Mouse (Mus musculus): ENCODE results near the gene Cbfa2t3. TPM values are rescaled to one million over a fixed set of nuclear protein-coding genes. Genes with fewer than 3 reads are reported as not detected.

Cbfa2t3 gene
- polyA plus RNA-seq, 1 experiment: not detected

DNA sequence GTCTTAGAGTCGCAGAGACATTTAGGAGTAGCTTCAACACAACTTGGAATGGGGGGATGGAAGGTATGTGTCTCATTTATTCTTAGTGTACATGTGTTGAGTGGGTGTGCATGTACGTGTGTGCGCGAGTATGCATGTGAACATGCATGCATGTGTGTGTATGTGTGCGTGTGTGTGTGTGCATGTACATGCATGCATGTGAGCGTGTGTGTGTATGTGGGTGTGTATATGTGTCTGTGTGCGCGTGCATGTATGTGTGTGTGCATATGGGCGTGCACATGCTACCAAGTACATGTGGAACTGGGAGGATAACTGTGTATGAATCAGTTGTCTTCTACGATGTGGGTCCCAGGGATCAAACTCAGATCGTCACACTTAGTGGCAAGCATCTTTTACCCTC lies 37.7 kb upstream of the Cbfa2t3 start:
- peaks cover 57% of the 10 kb centered on the region for H3K4me1 ChIP-seq (ENCODE audit: control insufficient read depth, insufficient read depth, low read length)
- no peak overlapping the region for H3K27ac ChIP-seq (ENCODE audit: insufficient read depth, low read depth, low read length)
- no peak overlapping the region for H3K4me3 ChIP-seq (ENCODE audit: insufficient read depth, low read depth, low read length)

DNA sequence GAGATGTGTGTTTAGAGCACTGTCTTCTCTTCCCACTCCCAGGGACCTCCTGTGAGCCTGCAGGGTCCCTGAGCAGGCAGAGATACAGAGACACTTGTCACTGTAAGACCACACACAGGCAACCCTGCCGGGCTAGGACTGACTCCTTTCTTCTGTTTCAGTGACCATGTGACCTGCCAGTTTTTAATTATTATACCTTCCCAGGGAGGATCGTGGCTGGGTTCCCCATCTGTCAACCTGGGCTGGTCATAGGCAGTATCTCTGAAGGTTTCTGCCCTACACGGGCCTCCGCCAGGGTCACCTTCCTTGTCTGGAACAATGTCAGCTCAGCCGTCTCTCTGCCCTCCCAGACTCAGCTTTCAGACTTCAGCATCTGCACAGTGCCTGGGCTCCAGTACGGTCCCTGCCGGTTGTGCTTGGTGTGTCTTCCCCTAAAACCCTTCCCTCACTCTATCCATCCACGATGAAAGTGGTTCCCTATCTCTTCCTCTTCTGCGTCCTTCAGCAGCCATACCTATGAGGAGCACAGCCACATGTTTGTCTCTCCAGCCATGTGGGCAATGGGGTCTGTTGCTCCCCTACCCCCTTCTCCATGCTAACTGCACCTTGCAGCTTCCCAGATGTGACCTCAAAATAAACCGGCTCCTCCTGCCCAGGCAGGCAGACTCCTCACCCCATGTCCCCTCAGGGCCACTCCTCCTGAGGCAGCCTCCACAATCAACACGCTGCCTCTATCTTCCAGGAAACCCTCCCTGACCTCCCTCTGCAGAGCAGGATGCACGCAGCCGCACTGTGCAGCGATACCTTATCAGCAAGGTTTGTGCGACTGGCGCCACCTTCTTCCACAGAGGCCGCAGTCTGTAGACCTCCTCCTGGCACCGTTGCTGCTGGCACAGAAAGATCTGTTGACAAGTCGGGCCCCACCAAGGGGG lies 36.9 kb upstream of the Cbfa2t3 start:
- peaks cover 54% of the 10 kb centered on the region for H3K4me1 ChIP-seq (ENCODE audit: control insufficient read depth, insufficient read depth, low read length)
- no peak overlapping the region for H3K27ac ChIP-seq (ENCODE audit: insufficient read depth, low read depth, low read length)
- H3K4me3 ChIP-seq (ENCODE audit: insufficient read depth, low read depth, low read length): no peak overlapping the region
- 51% methylated on average over 19 of the region's 19 CpGs for WGBS
- no peak for TF ChIP-seq POLR2A (IDR thresholded peaks at IDR 0.05; ENCODE audit: insufficient read depth, low read depth, low read length)
- TF ChIP-seq CTCF (IDR thresholded peaks at IDR 0.05; ENCODE audit: insufficient read depth, low read depth, low read length): no peak

More for the DNA sequence above, 37.7 kb upstream of the Cbfa2t3 start:
- 88% methylated on average over 11 of the region's 11 CpGs for WGBS
- TF ChIP-seq POLR2A (IDR thresholded peaks at IDR 0.05; ENCODE audit: insufficient read depth, low read depth, low read length): no peak
- no peak for TF ChIP-seq CTCF (IDR thresholded peaks at IDR 0.05; ENCODE audit: insufficient read depth, low read depth, low read length)

DNA sequence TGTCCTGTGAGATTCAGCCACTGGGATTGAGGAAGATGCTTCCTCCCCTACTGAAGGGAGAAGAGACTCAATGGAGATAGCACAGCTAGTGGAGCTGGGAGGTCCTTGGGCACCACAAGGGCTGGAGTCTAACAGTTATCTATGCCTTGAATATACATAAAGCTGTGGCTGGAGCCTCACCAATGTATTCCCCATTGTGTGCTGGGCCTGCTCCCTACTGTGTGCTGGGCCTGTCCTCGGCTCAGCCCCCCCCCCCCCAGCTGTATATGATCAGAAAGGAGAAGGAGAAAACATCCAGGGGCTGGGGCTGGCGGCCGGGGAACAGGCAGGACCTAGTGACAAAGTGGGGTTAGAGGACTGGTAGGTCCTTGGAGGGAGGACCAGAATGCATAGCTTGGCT lies 36.2 kb upstream of the Cbfa2t3 start:
- 71% methylated on average over 3 of the region's 3 CpGs for WGBS
- Histone ChIP-seq H3K4me3 (ENCODE audit: insufficient read depth, low read depth, low read length) (no peak overlapping the region), H3K27ac (ENCODE audit: insufficient read depth, low read depth, low read length) (no peak overlapping the region), H3K4me1 (ENCODE audit: control insufficient read depth, insufficient read depth, low read length) (peaks cover 48% of the 10 kb centered on the region)
- TF ChIP-seq POLR2A (IDR thresholded peaks at IDR 0.05; ENCODE audit: insufficient read depth, low read depth, low read length): no peak
- no peak for TF ChIP-seq CTCF (IDR thresholded peaks at IDR 0.05; ENCODE audit: insufficient read depth, low read depth, low read length)

DNA sequence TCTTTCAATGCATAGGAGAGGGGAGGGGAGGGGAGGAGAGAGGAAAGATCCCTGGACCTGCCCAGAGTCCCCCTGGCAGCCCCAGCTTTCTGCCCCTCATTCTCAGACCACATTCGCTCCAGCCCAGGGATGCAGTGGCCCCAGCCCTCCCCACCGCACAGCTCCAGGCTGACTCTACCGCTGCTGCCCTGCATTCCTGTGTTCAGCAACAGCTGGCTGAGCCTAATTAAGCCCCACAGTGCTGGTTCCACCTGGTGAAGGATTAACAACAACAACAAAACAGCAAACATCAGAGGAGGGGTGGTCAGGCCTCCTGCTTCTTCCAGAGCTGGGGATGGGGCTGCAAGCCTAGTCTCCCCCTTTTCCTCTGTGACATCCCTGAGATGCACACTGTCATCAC lies 29.7 kb upstream of the Cbfa2t3 start:
- Histone ChIP-seq H3K4me3 (ENCODE audit: insufficient read depth, low read depth, low read length) (no peak overlapping the region), H3K4me1 (ENCODE audit: control insufficient read depth, insufficient read depth, low read length) (peaks cover 17% of the 10 kb centered on the region), H3K27ac (ENCODE audit: insufficient read depth, low read depth, low read length) (no peak overlapping the region)
- WGBS: 53% methylated on average over 3 of the region's 3 CpGs
- TF ChIP-seq CTCF (IDR thresholded peaks at IDR 0.05; ENCODE audit: insufficient read depth, low read depth, low read length) (no peak), POLR2A (IDR thresholded peaks at IDR 0.05; ENCODE audit: insufficient read depth, low read depth, low read length) (no peak)

DNA sequence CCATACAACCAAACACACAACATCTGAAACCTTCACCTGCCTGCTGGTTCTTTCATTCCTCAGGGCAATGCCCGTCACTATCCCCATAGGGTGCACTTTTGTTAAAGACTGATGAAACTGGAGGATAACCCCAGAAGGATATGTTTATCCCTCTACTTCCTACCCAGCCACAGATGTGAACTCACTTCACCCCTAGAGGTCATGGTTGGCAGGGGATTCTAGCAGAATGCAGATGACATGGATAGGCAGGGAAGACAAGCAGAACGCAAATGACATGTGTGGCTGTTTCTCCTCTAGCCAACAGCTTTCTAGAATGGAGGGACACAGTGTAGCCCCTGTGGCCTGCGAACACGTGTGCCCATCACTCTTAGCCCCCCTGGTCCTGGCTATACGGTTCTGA lies 28.5 kb upstream of the Cbfa2t3 start:
- Histone ChIP-seq H3K4me3 (ENCODE audit: insufficient read depth, low read depth, low read length) (no peak overlapping the region), H3K4me1 (ENCODE audit: control insufficient read depth, insufficient read depth, low read length) (peaks cover 20% of the 10 kb centered on the region), H3K27ac (ENCODE audit: insufficient read depth, low read depth, low read length) (no peak overlapping the region)
- 69% methylated on average over 5 of the region's 5 CpGs for WGBS
- no peak for TF ChIP-seq POLR2A (IDR thresholded peaks at IDR 0.05; ENCODE audit: insufficient read depth, low read depth, low read length)
- TF ChIP-seq CTCF (IDR thresholded peaks at IDR 0.05; ENCODE audit: insufficient read depth, low read depth, low read length): no peak

DNA sequence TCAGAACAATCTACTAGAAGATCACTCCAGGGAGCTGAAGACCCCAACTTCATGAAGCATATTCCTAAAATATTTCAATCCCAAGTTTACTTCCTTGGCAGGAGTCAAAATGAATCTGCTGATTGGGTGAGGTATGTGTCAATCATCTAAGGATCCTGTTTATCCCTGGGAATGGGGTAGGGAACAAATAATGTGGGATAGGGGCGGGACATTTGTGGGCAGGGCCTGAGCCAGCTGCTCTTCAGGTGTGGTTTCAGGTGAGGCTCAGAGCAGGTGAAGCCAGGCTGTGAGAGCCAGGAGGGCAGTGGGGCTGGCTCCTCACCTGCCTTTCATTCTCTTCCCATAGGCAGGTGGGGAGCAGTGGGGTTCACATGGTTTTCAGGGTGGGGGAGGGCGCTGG lies 27.9 kb upstream of the Cbfa2t3 start:
- WGBS: 67% methylated on average over 2 of the region's 2 CpGs
- no peak overlapping the region for H3K27ac ChIP-seq (ENCODE audit: insufficient read depth, low read depth, low read length)
- peaks cover 25% of the 10 kb centered on the region for H3K4me1 ChIP-seq (ENCODE audit: control insufficient read depth, insufficient read depth, low read length)
- no peak overlapping the region for H3K4me3 ChIP-seq (ENCODE audit: insufficient read depth, low read depth, low read length)
- TF ChIP-seq POLR2A (IDR thresholded peaks at IDR 0.05; ENCODE audit: insufficient read depth, low read depth, low read length) (no peak), CTCF (IDR thresholded peaks at IDR 0.05; ENCODE audit: insufficient read depth, low read depth, low read length) (no peak)

DNA sequence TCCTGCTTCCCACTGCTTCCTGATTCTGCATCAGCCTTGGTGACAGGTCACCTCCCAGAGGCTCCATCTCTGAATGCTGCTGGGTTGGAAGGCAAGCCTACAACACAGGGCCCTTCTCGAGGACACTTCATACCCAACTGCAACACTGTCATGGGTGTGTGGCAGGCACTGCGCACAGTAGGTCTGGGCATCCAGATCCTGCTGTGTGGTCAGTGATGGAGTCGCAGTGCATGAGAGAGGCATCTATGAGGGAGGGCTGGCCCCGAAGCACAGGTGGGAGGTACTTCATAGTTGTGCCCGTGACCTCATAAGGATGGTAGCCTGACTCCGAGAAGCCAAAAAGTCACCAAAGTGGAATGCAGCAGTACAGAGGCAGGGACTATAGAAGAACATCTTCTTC lies 26.3 kb upstream of the Cbfa2t3 start:
- Histone ChIP-seq H3K4me1 (ENCODE audit: control insufficient read depth, insufficient read depth, low read length) (peaks cover 39% of the 10 kb centered on the region), H3K4me3 (ENCODE audit: insufficient read depth, low read depth, low read length) (no peak overlapping the region), H3K27ac (ENCODE audit: insufficient read depth, low read depth, low read length) (no peak overlapping the region)
- 96% methylated on average over 6 of the region's 6 CpGs for WGBS
- TF ChIP-seq CTCF (IDR thresholded peaks at IDR 0.05; ENCODE audit: insufficient read depth, low read depth, low read length): no peak
- TF ChIP-seq POLR2A (IDR thresholded peaks at IDR 0.05; ENCODE audit: insufficient read depth, low read depth, low read length): no peak

DNA sequence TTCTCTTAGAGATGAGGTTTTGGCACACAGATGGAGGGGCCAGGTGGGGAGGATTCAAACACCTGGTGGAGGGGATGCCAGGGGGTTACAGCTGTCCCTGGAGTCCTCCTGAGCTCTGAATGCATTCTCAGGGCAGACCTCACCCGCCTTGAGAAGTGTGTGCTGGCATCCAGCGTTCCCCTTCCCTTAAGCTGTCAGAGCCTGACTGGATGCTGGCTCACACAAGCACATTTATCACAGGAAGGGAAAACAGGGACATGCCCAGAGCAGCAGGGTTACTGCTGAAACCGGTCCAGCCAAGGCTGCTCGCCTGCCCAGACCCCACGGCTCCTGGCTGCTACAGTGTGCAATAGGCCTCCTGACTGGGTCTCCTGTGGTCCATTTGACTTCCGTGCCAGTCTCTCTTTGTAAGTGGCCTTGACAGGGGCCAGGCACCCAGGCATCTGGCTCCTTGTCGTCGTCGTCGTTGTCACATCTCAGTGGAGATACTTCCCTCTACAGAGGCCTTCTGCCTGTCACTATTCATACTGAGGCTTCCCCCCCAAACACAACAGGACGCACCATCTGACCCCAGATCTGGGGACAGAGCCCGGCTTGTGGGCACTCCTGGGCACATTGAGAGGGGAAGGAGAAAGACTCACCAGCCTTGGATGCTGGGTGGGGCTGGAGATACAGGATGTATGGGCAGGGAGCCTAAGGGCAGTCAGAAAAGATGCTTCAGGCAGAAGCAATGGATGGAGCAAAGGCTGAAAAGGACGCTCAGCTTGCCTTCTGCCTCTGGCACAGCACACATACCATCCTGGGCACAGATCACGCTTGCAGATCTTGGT lies 22.1 kb upstream of the Cbfa2t3 start:
- 33% methylated on average over 14 of the region's 14 CpGs for WGBS

More for the DNA sequence above, 22.1 kb upstream of the Cbfa2t3 start:
- Histone ChIP-seq H3K27ac (ENCODE audit: insufficient read depth, low read depth, low read length) (peak overlapping the region; percentile 59), H3K4me3 (ENCODE audit: insufficient read depth, low read depth, low read length) (no peak overlapping the region), H3K4me1 (ENCODE audit: control insufficient read depth, insufficient read depth, low read length) (peaks cover 45% of the 10 kb centered on the region)
- TF ChIP-seq CTCF (IDR thresholded peaks at IDR 0.05; ENCODE audit: insufficient read depth, low read depth, low read length): no peak
- no peak for TF ChIP-seq POLR2A (IDR thresholded peaks at IDR 0.05; ENCODE audit: insufficient read depth, low read depth, low read length)
